Mouse (Mus musculus) megakaryocyte progenitor cell, adult 5-6 weeks (primary cell): Measurements from ENCODE around the gene Ep300. TPM values are rescaled to one million over a fixed set of nuclear protein-coding genes. Genes with fewer than 3 reads are reported as not detected.
"Not testable (repeated sequence)": the region's sequence is repeated elsewhere in the genome, so short reads cannot be mapped to it uniquely, and the experiment has no call there.

ENCODE experiments used
- ATAC-seq: replicated peaks from 2 replicates; pipeline ENCODE4 v1.8.0; 2016; ENCODE audit warnings: mild to moderate bottlenecking, moderate TSS enrichment, inconsistent platforms; ENCODE audit not compliant: poor library complexity
- total RNA-seq, 2 experiments: library from RNA; stranded (forward) in 1 of 2; stranded (reverse) in 1 of 2; fragments of 157-497, 149-512 nt in 1 of 2; fragments of 200-1000 nt in 1 of 2; gene quantifications; 2 replicates each; pipeline versions ENCODE4 v1.2.3 to v1.2.4; 2015 to 2017

Ep300 gene
- total RNA-seq, 2 experiments from 2014 or later, result 23.7 to 112 TPM

DNA sequence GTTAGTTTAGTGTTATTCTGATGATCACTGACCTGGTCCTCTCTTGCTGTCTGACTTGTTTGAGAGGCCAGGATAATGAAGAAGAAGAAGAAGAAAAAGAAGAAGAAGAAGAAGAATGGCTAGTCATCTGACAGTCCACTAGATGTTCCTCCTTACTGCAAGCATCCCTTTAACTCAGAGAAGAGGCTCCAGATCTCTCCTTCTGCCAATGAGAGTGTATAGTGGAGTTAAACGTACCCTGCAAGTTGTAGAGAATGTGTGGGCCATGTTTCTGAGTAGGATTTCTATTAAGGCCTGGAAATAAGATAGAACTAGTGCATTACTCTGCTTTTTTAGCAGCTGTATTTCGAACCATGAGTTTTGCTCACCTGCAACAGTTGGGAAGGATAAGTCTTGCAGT is 2.5 kb downstream of the Ep300 start:
- ATAC-seq, result no peak

DNA sequence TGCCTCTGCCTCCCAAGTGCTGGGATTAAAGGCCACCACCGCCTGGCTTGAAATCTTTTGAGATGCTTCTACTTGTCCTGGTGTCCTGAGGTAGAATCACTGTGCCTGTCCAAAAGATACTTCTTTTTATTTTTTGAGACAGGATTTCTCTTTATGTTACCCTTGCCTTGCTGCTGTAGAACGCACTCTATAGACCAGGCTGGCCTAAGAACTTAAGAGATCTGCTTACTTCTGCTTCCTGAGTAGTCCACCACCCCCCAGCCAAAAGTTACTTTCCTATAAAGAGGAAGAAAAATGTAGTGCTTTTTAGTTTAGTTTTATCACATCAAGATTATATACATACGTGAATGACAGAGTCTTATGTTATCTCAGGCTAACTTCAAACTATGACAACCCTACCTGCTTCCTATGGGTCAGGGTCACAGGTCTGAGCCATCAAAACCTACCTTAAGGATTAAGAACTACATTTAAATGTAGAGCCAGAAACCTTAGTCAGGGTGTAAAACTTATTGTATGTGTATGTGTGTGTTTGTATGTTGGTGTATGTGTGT is 9.1 kb downstream of the Ep300 start:
- 0 out of 2 replicates have a peak, but pooled peaks have one; percentile 31 for ATAC-seq

DNA sequence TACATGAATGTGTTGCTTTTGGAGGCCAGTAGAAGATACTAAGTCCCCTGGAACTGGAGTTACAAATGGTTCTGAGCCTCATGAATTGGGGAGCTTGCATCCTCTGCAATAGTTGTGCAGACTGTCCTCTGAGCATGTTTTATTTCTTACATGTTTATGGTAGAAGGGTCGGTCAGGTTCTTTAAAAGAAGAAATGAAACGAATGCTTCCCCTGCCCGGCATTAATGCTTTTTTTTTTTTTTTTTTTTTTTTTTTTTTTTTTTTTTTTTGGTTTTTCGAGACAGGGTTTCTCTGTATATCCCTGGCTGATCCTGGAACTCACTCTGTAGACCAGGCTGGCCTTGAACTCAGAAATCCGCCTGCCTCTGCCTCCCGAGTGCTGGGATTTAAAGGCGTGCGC is 13.6 kb downstream of the Ep300 start:
- ATAC-seq, result not testable (repeated sequence)

DNA sequence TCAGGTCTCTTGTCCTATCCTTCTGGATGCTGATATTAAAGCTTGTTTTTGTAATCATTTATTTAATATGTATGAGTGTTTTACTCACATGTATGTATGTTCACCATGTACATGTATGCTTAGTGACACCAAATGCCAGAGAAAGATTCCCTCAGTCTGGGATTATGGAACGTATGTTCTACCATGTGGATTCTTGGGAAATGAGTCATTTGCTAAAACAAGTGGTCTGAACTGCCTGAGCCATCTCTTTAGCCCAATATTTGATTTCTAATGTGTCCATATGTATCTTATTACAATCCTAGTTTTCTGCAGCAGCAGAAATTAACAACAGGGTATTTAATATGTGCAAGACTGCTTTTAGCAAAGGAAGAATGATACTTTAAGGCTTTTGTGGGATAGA is 20.1 kb downstream of the Ep300 start:
- ATAC-seq, result no peak

DNA sequence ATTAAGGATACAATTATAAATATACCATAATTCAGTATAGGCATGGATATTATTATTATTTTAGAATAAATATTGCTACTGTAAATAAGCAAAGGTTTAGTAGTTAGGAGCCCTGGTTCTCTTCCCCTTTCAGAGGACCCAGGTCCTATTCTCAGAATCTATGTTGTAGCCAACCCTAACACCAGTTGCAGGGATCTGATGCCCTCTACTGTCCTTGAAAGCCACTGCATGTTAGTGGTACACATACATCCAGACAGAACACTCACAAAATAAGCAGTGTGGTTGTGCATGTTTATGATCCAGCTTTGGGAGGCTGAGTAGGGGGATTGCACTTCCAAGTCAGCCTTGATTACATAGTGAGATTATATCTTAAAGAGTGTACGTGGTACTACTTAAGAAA is 21.5 kb downstream of the Ep300 start:
- peak; percentile 91 for ATAC-seq

DNA sequence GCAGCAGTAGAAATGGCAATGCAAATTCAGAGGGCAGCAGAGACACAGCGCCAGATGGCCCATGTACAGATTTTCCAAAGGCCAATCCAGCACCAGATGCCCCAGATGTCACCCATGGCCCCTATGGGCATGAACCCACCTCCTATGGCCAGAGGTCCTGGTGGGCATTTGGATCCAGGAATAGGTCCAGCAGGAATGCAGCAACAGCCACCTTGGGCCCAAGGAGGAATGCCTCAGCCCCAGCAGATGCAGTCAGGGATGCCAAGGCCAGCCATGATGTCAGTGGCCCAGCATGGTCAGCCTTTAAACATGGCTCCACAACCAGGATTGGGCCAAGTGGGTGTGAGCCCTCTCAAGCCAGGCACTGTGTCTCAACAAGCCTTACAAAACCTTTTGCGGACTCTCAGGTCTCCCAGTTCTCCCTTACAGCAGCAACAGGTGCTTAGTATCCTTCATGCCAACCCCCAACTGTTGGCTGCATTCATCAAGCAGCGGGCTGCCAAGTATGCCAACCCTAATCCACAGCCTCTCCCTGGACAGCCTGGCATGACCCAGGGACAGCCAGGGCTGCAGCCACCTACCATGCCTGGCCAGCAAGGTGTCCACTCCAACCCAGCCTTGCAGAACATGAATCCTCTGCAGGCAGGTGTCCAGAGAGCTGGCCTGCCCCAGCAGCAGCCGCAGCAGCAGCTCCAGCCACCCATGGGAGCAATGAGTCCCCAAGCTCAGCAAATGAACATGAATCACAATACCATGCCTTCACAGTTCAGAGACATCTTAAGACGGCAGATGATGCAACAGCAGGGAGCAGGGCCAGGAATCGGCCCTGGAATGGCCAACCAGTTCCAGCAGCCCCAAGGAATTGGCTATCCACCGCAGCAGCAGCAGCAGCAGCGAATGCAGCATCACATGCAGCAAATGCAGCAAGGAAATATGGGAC is 64.6 kb downstream of the Ep300 start:
- no peak for ATAC-seq

DNA sequence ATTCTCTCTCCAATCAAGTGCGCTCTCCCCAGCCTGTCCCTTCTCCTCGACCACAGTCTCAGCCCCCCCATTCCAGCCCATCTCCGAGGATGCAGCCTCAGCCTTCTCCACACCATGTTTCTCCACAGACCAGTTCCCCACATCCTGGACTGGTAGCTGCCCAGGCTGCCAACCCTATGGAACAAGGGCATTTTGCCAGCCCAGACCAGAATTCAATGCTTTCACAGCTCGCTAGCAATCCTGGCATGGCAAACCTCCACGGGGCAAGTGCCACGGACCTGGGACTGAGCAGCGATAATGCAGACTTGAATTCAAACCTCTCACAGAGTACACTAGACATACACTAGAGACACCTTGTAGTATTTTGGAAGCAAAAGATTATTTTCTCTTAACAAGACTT is 65.5 kb downstream of the Ep300 start:
- no peak for ATAC-seq

DNA sequence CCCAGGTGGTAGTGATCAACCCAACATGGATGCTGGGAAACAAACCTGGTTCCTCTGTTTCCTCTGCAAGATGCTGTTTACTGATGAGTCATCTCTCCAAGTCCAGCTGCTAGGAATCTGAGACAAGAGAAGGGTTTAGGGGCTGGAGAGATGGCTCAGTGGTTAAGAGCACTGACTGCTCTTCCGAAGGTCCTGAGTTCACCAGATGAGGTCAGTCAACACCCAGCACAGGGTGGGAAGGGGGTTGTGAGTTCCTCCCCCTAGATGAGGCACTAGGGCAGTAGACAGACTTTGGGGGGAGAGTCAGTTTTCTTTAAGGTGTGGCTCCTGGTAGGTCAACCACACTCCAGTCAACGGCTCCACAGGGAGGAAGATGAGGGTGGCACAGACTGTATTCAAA is 76.5 kb downstream of the Ep300 start:
- ATAC-seq, result no peak

DNA sequence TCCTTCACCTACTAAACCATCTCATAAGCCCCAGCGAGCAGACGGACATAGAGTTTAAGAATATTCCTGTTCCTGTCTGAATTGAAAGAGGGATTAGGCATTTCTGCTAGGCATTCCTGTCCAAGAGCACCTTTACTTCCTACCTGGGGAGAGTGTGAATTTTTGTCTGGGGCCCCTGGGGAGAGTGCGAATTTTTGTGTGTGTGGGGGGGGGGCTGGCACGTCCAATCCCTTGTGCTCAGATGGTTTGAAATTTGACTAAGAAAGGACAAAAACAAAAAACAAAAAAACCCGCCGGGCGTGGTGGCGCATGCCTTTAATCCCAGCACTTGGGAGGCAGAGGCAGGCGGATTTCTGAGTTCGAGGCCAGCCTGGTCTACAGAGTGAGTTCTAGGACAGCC is 78.1 kb downstream of the Ep300 start:
- no peak for ATAC-seq

DNA sequence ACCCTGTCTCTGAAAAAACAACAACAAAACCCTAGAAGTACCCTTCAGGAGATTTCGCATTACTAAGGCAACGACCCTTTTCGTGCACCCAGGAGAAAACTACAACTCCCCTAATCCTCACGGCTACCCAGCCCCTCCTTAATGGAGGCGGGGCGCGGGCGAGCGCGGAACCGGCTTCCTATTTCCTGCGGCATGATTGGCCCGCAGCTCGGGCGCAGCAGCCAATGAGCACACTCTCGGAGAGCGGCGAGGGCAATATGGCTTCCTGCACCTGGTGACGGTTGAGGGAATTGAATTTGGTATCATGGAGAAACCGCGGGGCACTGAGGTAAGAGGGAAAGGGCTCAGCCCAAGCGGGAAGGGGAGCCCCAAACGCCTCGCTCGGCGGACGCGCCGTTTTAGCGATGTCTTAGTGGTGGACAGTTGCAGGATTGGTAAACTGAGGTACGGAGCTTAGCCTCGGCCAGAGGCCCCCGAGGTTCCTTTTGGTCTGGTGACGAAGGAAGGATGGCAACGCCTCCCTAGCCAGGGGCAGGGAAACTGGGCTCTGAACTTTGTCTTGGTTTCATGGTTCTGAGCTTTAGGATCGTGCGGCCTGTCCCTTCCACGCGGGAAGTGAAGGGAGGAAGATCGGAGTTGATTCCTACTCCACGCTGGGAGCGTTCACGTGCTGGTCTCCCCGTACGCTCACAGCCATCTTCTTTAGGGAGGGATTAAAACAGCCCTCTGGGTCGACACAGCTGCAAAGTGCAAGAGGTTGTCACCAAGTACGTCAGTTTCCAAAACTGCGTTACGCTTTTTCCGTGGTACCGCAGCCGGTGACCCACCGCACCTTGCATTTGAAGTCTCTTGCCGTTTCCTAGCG is 78.8 kb downstream of the Ep300 start, which contains the start of gene L3mbtl2:
TSS of gene L3mbtl2 (plus strand) at position 193 of the 865 bp plus-strand sequence.
- ATAC-seq, result peak; percentile 98

DNA sequence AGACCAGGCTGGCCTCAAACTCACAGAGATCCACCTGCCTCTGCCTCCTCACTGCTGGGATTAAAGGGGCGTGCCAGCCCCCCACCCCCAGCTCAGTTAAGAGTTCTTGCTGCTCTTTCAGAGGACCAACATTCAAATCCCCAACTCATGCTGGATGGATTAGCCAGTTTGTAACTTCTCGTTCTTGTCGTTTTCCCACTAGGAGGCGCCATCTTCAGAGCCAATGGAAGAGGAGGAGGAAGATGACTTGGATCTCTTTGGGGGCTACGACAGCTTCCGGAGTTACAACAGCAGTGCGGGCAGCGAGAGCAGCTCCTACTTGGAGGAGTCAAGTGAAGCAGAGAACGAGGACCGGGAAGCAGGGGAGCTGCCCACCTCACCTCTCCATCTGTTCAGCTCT is 81.8 kb downstream of the Ep300 start:
- no peak for ATAC-seq

DNA sequence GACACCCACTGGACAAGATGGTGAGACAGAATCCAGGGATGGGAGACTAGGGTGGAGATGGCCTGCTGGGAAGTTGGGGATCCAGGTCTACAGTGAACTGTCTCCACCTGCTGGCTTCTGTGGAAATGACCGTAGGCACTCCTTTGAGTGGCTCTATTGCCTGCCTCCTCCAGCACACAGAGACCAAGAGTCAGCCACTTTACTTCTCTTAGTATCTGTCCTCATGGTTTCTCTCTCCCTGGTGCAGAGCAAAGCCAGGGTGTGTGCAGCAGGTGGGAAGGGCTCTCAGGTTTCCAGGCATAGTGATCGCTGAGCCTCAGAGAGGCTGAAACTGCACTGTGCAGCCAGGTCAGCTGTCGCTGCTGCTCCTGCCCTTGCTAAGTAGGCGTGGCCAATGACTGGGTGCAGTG is 85.1 kb downstream of the Ep300 start:
- ATAC-seq, result peak; percentile 86

DNA sequence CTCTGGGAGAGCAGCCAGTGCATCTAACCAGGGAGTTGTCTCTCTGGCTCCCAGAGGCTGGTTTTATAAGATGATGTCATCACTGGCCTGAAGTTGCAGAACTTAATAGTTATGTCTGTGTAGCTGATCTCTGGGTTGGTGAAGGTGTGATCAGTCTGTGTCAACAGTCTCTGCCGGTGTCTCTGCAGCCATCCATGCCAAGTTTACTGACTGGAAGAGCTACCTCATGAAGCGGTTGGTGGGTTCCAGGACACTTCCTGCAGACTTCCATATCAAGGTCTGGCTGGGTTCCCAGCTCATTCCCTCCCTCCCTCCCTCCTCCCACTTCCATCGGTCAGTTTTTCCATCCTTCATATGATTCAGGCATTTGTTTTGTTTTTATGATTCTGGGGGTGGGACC is 91.5 kb downstream of the Ep300 start:
- no peak for ATAC-seq

DNA sequence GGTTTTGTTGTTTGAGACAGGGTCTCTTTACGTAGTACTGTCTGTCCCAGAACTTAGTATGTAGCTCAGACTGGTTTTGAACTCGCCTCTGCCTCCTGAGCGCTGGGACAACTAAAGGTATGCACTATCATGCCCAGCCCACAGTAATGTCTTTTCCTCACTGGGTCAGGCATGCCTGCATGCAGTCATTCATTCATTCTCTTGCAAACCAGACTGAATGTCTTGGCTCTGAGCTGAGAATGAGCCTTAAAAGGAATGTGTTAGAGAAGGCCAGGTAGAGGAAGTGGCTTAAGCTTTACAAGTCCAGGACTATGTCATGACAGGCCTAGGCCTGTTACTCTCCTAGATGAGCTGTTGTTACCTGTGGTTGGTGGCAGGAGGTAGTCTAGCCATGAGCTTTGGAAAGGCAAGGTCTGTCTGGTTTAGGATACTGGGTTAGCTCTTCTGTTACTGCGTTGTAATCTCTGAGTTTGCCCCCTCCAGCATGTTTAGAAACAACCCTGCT is 95.2 kb downstream of the Ep300 start:
- no peak for ATAC-seq

DNA sequence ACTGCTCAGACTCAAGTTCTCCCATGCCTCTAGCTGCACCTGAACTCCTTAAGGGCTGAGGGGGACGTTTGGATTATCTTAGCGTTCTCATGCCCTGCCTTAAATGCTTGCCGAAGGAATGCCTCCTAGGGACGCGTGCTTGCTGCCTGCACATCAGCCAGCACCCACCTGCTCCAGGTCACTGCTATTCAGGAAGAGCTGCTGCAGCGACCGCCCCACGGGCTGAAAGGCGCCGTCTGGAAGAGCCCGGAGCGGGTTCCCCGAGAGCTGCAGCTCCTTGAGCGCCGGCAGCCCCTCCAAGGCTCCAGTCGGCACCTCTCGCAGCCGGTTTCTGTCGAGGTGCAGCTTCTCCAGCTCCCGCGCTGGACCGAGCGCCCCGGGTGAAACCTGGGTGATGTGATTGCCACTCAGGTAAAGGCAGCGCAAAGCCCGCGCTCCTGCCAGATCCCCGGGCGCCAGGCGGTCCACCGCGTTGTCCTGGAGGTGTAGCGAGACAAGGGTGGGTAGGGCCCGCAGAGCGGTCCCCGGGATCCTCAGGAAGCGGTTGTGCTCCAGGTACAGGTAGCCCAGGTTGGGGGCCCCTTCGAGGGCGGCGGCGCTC is 108.3 kb downstream of the Ep300 start:
- no peak for ATAC-seq

DNA sequence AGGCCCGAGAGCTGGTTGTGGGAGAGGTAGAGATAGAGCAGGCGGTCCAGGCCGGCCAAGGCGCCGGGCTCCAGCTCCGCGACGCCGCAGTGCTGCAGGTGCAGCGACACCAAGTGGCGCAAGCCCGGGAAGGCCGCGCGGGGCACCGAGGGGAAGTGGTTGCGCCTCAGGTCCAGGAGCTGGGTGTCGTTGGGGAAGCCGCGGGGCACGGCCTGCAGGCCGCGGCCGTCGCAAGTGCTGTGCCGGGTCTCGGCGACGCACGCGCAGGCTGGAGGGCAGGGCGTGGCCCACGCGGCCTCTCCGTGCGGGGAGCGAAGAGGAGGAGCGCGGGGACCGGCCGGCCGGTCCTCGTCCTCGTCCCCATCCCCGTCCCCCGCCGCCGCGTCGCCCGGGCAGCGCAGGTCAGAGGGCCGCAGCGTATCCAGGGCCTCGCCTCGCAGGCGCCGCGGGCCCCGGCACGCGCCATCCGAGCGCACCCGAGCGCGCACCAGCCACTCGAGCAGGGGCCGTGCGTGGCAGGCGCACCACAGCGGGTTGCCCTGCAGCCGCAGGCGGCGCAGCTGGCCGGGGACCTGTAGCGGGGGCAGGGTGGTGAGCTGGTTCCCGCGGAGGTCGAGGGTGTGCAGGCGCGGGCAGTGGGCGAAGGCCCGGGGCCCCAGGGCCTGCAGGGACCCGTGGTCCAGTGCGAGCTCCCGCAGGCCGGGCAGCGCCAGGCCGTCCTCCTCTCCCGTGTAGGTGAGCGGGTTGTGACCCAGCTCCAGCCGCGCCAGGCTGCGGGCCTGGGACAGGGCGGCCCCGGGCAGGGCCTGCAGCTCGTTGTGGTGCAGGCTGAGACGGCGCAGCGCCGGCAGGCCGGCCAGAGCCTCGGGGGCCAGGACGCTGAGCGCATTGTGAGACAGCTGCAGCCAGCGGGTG is 109.1 kb downstream of the Ep300 start:
- ATAC-seq, result peak; percentile 90

DNA sequence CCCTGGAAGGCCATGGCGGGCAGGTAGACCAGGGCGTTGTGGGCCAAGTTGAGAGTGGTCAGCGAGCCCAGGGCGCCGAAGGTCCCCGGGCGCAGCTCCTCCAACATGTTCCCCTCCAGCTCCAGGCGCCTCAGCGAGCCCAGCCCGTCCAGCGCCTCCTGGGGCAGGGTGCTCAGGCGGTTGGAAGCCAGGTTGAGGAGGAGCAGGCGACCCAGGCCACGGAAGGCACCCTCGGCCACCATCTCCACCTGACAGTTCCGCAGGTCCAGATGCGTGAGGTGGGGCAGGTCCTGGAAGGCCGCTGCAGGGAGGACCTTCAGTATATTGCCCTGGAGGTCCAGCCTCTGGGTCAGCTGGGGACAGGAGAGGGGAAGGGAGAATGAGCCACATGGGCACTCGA is 109.7 kb downstream of the Ep300 start:
- ATAC-seq, result no peak

DNA sequence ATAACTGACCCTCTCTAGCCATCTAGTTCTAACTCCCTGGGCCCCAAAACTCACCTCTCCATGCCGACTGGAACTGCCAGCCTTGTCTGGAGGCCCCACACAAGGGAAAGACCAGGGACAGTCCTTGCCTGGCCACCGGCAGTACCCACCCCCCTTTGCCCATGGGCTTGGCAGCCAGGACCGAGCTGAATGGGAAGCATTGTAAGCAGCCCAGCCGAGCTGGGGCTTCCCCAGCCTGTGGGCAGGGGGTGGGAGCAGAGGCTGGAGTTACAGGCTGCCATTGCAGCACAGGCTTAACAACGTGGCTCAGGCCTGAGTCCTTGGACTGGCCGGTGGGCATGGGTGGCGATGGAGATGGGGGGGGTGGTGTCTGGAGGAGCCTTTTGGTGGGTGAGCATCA is 112.0 kb downstream of the Ep300 start, which contains the start of gene Chadl:
TSS of gene Chadl (minus strand) at position 113 of the 400 bp plus-strand sequence.
- ATAC-seq, result no peak

DNA sequence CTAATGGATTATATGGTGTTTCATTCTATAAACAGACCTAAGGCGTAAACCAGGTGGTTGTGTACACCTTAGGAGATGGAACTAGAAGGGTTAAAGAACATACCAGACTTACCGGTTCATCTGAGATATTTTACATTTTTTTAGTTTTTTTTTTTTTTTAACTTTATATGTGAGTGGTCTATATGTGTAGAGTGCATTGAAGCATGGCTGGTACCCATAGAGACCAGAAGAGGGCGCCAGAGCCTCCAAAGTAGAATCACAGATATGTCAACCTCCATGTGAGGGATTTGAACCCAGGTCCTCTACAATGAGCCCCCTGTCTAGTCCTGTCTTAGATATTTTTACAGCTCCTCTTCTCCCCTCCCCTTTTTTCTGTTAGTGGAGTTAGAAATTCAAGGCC is 112.7 kb downstream of the Ep300 start:
- ATAC-seq, result peak; percentile 44

DNA sequence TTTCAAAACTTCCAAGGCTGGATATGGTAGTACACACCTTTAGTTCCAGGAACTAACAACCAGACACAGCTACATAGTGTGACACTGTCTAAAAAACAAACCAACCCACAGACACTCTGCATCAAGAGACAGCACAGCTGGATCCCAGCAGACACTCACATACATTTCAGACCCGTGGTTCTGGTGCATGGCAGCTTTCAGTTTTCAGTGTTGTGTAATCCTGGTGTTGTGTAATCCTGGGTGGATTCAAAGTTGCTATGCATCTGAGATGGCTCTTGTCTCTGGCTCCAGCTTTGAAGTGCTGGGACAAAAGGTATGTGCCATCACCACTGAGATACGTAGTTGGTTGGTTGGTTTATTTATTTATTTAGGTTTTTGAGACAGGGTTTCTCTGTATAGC is 113.4 kb downstream of the Ep300 start:
- peak; percentile 41 for ATAC-seq
